Mouse (Mus musculus) ovary, adult 18-20 months (tissue): ENCODE results near the gene Gm45261.
A peak's percentile ranks its signal among the peaks of the same experiment; 100 is the strongest.

Source experiments
- DNase-seq: peaks from one replicate; pipeline ENCODE4 v3.0.0; 2022; ENCODE audit warnings: low spot score, mixed read lengths

Gene Gm45261

GRCm38 (mm10) chr1:80409467-80410105, 51.7 kb downstream of the Gm45261 start:
- DNase-seq: no peak

GRCm38 (mm10) chr1:80408586-80408985, 52.7 kb downstream of the Gm45261 start:
- DNase-seq: peak; percentile 25

- no peak for DNase-seq
Observed at GRCm38 (mm10) chr1:80404196-80404595, 57.1 kb downstream of the Gm45261 start.

GRCm38 (mm10) chr1:80403366-80403893, 57.8 kb downstream of the Gm45261 start:
- DNase-seq: no peak

GRCm38 (mm10) chr1:80401961-80402360, 59.3 kb downstream of the Gm45261 start:
- DNase-seq: no peak
